Mouse (Mus musculus) thymus, postnatal 25 days (tissue): ENCODE results near the gene Limk2.

Experiments used
- DNase-seq: peaks from one replicate; pipeline ENCODE4 v3.0.0; 2022

The Limk2 gene

GRCm38 (mm10) chr11:3408997-3409732 lies at the start of gene Limk2:
Gene Limk2 (minus strand): TSS chr11:3409189.
- DNase-seq, result peak; percentile 97

- DNase-seq, result no peak
Observed at GRCm38 (mm10) chr11:3458428-3459104, 49.6 kb upstream of the Limk2 start.

- DNase-seq, result peak; percentile 73
Observed at GRCm38 (mm10) chr11:3456354-3456753, 47.4 kb upstream of the Limk2 start.

- DNase-seq, result no peak
Observed at GRCm38 (mm10) chr11:3454506-3454905, 45.5 kb upstream of the Limk2 start.

GRCm38 (mm10) chr11:3453467-3453866 lies 44.5 kb upstream of the Limk2 start:
- DNase-seq, result peak; percentile 12

DNA sequence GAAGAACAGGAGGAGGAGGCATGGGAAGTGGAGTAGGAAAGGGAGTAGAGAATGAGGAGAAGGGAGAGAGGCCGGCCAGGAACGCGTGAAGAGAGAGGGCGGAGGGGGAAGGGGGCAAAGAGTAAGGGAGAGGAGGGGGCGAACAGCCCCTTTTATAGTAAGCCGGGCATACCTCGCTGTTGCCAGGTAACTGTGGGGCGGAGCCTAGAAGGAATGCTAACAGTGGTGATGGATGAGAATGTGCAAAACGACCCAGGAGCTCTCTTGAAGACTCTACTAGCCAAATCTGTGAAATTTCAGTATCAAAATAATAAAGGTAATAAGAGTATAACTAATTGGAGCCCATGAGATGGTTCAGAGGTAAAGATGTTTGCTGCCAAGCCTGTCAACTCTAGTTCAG lies 43.8 kb upstream of the Limk2 start:
- DNase-seq, result peak; percentile 8

DNA sequence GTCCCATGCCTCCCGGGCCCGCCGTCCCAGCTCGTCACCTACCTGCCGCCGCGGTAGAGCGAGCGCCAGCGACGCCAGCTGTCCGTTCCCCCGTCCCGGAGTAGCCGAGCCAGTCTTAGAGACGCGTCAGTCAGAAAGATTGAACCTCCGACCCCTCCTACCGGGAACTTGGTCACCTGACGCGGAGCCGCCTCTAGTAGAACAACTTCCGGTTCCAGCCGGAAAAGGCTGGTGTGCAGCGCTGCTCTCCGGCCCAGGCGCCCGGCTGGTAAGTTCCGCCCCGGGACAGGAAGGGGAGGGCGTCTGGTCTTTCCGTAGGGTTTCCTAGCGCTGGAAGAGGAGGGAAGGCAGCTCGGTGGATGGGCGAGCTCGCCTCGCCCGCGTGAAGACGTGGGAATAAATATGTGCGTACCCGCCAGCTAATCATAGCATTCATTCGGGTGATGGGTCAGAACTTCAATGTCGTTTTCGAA lies 43.2 kb upstream of the Limk2 start, which contains the start of gene Rnf185:
Gene Rnf185 (minus strand): TSS at position 197 of the 473 bp plus-strand sequence.
- peak; percentile 91 for DNase-seq

DNA sequence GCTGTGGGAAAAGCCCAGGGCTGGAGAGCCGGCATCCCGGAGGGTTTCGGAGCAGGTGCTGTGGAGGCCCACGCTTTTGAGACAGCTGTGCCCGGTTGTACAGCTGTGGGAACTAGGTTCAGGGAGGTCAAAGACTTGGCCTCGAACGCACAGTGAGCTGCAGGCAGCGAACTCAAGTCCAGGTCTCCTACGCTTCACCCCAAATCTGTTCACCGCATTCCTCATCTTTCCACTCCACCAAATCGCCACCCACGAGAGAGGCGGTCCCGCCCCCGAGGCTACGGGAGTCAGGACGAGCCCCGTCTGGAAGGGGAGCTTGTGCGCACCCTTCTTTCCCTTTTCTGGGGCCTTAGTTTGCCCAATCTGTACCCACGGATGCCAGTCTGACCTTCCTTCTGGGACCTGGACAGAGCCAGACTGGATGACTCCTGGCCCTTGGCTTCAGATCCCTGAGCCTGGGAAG lies 42.7 kb upstream of the Limk2 start:
- DNase-seq, result no peak

- DNase-seq, result no peak
Observed at GRCm38 (mm10) chr11:3444875-3445274, 35.9 kb upstream of the Limk2 start.

DNA sequence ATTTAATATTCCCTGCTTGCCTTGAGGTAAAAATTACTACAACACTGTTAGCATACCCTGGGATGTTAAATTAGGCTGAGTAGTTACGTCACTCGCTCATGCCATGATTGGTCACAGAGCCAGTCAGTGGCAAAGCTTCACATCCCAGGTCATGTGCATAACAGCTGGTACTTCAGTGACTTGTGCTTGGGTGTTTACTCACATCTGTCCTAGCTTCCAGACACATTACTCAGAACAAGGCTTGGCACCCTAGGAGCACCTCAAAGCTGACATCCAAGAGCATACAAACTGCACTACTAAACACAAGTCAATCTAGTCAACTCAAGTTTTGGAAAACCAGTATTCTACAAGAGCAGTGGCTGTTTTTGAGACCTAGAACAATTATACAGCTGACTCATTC lies 34.1 kb upstream of the Limk2 start:
- DNase-seq, result no peak

DNA sequence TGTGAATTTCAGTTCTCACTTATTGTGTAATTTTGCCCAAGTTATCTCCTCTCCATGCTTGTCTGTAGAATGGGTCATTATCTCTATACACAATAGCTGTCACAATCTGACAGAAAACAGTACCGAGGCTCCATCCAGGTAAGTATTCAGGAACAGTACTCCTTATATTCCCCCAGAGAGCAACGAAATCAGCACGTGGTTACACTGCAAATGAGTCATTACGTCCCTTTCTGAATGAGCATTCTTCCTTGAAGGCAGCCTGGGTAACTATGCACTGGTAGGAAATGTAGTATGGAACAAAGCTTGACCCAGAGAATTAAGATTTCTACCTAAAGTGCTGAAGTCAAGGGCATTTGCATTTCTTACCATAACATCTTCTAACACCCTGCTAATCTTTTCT lies 33.7 kb upstream of the Limk2 start:
- DNase-seq, result no peak

DNA sequence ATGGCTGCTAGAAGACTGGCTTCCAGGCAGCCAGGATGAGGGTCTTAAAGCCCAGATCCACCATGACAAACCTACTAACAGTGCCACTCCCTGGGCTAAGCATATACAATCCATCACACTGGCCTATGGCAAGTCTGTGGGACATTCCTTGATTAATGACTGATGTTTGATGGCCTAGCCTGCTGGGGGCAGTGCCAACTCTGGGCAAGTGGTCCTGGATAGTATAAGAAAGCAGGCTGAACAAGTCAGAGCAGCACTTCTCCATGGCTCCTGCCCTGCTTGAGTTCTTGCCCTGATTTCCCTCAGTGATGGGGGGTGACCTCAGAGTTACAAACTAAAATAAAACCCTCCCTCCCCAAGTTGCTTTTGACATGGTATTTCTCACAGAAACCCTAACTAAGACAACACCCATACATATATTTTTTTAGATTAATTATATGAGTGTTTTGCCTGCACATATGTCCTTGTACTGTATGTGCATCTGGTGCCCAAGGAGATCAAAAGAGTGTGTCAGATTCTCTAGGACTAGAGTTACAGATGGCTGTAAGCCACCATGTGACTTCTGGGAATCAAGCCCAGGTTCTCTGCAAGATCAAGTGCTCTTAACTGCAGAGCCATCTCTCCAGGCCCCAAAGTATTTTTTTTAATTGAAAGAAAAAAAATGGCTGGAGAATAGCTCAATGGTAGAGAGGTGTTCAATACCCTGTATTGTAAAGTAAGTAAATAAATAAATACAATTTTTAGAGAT lies 32.9 kb upstream of the Limk2 start:
- no peak for DNase-seq

- DNase-seq, result no peak
Observed at GRCm38 (mm10) chr11:3437621-3438020, 28.6 kb upstream of the Limk2 start.

DNA sequence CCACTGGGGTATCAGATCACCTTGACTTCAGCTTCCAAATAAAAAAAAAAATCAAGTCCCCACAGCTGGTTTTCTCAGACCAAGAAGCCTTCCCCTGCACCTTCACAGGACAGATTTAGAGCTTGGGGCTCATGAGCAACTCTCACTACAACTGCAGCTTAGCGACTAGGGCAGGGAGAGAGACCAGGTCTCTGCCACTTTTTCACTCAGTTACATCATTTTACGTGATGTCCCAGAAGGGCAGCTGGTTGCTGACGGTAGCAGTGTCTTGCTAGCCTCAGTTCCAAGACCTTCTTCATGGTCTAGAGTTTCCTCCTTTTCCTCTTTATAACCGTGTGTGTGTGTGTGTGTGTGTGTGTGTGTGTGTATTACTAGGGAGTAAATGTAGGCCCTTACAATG lies 24.8 kb upstream of the Limk2 start:
- DNase-seq, result no peak

DNA sequence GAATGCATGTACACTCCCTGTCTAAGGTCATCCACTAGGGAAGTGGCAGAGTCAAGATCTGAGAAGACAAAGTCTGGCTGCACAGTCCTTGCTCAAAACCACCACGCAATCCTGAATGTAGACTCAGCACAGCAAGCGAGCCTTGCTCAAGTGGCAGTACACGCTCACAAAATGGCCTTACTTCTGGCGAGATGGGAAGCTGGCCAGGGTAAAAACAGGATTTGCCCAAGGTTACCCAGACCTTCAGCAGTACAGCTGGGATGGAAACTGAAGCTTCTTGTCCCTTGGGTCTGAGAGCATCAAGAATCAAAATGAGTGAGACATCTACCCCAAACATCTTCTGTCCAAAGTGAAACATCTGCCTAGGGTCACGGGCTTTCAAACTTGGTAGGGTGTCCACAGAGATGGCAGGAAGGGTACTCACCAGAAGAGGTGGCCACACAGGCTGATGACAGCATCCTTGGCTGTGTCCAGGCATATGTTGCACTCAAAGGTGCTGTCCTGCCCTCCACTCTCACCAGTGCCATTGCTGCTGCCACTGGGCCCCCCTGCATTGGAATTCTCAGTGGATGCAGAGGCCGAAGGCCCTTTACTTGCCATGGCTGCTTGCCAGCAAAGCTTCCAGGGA lies 23.1 kb upstream of the Limk2 start:
- DNase-seq, result no peak

DNA sequence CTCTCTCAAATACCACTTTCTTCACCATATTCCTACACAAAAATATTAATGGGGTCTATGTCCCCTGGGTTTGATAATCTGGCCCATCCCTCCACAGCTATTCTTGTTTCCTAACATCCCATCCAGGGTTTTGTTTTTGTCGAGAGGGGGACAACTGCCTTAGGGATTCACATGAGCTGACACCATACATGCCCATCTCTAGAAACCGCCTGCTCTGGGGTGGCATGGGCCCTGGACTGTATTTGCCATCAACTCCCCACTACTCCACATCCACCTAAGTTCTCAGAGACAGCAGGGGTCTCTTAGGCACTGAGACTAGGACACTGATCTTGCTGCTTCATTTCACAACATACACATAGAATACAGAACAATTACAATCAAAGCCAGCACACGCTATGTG lies 22.5 kb upstream of the Limk2 start:
- DNase-seq, result no peak

GRCm38 (mm10) chr11:3428632-3429031 lies 19.6 kb upstream of the Limk2 start:
- DNase-seq, result no peak

DNA sequence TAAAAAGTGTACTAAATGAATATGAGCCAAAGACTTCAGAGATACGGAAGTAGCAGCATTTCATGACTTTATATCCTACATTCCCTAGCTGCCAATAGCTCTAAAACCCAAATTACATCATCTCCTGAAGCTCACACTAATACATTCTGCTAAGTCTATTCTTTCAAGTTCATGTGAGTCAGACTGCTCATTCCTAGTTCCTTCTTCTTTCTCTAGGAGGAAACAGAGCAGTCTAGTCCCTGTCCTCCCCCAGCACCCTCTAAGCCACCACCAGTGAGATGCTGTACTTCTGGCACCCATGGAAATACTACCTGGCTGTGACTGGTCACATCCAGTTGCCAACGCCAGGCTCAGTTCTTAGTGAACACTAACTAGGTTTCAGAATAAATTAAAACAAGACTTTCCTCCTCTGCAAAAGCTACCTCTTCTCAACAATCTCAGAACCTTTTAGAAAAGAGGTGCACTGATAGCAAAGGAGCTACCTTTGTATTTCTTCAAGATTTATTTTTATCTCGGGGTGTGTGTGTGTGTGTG lies 18.8 kb upstream of the Limk2 start:
- DNase-seq, result no peak

- no peak for DNase-seq
Observed at GRCm38 (mm10) chr11:3422242-3422641, 13.3 kb upstream of the Limk2 start.

DNA sequence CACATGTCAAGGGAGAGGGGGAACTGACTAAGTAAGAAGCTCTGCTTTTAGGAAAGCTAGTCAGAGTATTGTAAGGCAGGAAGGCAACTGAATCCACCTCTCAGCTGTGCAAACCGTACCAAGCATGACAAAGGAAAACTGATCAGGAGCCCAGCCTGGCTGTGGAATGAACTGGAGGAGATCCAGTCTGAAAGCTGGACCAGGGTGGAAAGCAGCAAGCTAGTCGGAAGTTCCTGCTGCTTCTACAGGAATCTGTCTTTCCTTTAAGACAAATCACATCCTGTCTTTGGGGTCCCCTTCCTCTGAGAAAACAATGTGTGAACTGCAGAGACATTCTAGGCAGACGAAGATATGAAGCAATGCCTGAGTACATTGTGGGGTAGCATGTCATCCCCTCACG lies 9.8 kb upstream of the Limk2 start:
- no peak for DNase-seq

DNA sequence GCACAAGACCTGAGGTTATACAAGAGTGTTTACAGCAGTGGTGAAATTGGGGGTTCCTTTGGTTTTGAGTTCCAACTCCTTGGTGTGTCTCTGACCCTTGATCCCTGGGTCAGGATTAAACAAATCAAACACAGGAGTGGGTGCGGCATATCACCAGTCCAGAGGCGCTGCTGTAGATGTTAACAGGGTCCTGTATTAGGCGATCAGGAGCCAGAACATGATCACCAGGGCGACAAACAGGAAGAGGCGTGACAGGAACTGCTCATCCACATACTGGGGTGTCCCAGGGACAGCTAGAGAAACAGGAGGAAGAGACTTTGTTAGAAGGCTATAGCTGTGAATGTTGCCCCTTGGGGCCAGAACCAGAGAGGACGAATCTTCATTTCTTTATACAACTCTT lies 8.8 kb upstream of the Limk2 start:
- DNase-seq, result no peak

- no peak for DNase-seq
Observed at GRCm38 (mm10) chr11:3416399-3416798, 7.4 kb upstream of the Limk2 start.

DNA sequence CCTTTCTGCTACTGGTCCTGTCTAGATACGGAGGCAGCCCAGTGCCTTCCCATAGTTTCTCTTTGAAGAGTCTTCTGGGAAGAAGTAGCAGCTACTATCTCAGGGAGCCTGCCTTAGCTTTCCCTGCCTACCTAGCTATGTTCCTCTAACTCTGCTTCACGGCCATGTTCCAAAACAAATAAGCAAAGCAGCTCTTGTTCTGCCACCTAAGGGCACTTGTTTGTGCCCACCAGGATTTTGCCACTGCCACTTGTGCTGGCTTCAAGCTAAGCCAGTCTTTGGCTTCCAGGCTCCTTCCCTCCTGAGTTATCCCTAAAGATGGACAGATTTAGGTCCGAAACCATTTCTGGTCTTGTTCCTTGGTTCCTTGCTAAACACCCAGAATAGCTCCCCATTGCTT lies 3.1 kb upstream of the Limk2 start:
- DNase-seq, result no peak
